Mouse (Mus musculus) hindbrain, embryonic 10.5 days (tissue): ENCODE results near the gene Stx18. TPM values are rescaled to one million over a fixed set of nuclear protein-coding genes. Genes with fewer than 3 reads are reported as not detected.

Experiments
- DNase-seq: peaks from one replicate; pipeline ENCODE4 v3.0.0-alpha.2; 2017; ENCODE audit warnings: low spot score
- H3K27ac ChIP-seq: fragments of 300-500 bp; sonication (generic); 2 replicates; pipeline ENCODE4 v1.5.1; 2016; ENCODE audit warnings: mild to moderate bottlenecking, moderate library complexity
- H3K27me3 ChIP-seq: fragments of 300-500 bp; sonication (generic); 2 replicates; pipeline ENCODE4 v1.6.1; 2016; ENCODE audit warnings: mild to moderate bottlenecking; ENCODE audit not compliant: poor library complexity, insufficient read depth, severe bottlenecking
- H3K36me3 ChIP-seq: fragments of 300-500 bp; sonication (generic); 2 replicates; pipeline ENCODE4 v1.6.1; 2016; ENCODE audit warnings: mild to moderate bottlenecking, moderate library complexity
- H3K4me1 ChIP-seq: fragments of 300-500 bp; sonication (generic); replicated peaks from 2 replicates; pipeline ENCODE4 v1.6.1; 2016; ENCODE audit warnings: mild to moderate bottlenecking
- H3K4me3 ChIP-seq: fragments of 300-500 bp; sonication (generic); 2 replicates; pipeline ENCODE4 v1.5.1; 2016; ENCODE audit warnings: mild to moderate bottlenecking, moderate library complexity
- H3K9me3 ChIP-seq: fragments of 300-500 bp; sonication (generic); 2 replicates; pipeline ENCODE4 v1.6.1; 2016; ENCODE audit warnings: mild to moderate bottlenecking, moderate library complexity
- WGBS: fragments of 180-500 bp; shearing (Covaris S2); methylation state at CpG from one replicate; pipeline ENCODE4 v1.1.7; 2016; 5-methylcytosine and 5-hydroxymethylcytosine counted together
- polyA plus RNA-seq: library from polyadenylated mRNA; unstranded; fragments of >200 nt; fragmentation: Nextera tagmentation; extraction: Ambion mirVana; gene quantifications from 2 replicates; pipeline ENCODE4 v1.2.1, GENCODE M21; 2016

Gene Stx18
- polyA plus RNA-seq, 1 experiment from 2014 or later: 52.0 TPM

DNA sequence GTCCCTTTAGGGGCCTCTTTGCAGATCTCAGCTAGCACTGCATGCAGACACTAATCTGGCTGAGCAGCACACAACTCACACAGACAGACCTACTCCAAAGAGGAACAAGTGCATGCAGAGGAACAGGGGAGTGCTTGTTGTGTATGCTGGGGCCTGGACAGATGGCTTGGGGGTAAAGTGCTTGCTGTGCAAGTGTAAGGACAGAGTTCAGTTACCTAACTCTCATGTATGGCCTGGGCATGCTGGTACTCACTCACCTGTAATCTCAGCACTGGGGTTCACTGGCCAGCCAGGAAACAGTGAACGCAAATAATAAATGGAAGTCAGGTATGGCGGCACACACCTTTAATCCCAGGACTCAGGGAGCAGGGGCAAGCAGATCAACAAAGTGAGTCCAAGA is 76.0 kb downstream of the Stx18 start:
- Histone ChIP-seq H3K9me3 (no peaks in the 10 kb centered on the region), H3K36me3 (peaks cover 61% of the 10 kb centered on the region), H3K27ac (no peak overlapping the region), H3K27me3 (no peaks in the 10 kb centered on the region), H3K4me3 (no peak overlapping the region), H3K4me1 (no peaks in the 10 kb centered on the region)
- WGBS: 96% methylated on average over 2 of the region's 2 CpGs
- DNase-seq: no peak

GRCm38 (mm10) chr5:38117056-38117455 is 78.5 kb downstream of the Stx18 start:
- Histone ChIP-seq H3K4me3 (no peak overlapping the region), H3K36me3 (peaks cover 60% of the 10 kb centered on the region), H3K27me3 (no peaks in the 10 kb centered on the region), H3K9me3 (no peaks in the 10 kb centered on the region), H3K27ac (no peak overlapping the region), H3K4me1 (no peaks in the 10 kb centered on the region)
- no peak for DNase-seq
- WGBS: 67% methylated on average over 1 of the region's 1 CpGs

DNA sequence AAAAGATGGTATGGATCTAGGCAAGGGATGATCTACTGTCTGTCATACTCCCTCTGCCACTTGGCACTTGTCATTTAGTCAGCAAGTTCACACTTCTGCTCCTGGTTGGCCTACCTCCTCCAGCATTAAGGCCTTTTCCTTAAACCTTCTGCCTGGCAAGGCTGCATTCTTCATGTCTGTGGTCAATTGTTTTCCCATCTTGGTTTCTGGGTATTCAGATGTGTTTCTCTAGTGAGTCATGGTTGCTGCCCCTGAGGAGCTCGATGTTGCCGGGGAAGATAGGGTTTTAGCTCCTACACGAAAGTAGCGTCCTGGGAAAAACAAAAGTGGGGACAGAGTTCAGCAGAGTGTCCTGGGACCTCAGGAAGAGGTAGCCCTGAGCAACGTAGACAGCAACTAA is 80.7 kb downstream of the Stx18 start:
- 92% methylated on average over 5 of the region's 5 CpGs for WGBS
- Histone ChIP-seq H3K27ac (no peak overlapping the region), H3K9me3 (no peaks in the 10 kb centered on the region), H3K4me1 (no peaks in the 10 kb centered on the region), H3K36me3 (peaks cover 63% of the 10 kb centered on the region), H3K27me3 (no peaks in the 10 kb centered on the region), H3K4me3 (no peak overlapping the region)
- no peak for DNase-seq

DNA sequence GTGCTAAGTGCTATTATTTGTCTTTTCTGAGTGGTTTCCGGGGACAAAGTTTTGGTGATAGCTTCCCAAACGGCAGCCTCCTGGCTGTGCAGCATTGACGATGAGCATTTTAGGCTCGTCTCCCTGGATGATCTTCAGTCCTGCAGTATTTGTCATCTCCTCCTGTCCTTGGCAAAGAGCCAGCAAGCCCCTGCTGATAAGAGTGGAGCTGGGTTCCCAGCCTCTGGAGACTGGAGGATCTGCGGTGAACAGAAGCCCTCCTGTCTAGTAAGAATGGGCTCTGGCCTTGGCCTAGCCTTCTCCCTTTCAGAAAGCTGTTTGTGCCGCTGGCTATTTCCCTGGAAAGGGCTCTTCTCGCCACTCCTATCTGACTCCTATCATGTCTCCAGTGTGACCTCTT is 83.2 kb downstream of the Stx18 start:
- 91% methylated on average over 7 of the region's 7 CpGs for WGBS

GRCm38 (mm10) chr5:38126519-38127306 is 88.2 kb downstream of the Stx18 start:
- Histone ChIP-seq H3K27me3 (no peaks in the 10 kb centered on the region), H3K4me1 (no peaks in the 10 kb centered on the region), H3K36me3 (peaks cover 53% of the 10 kb centered on the region), H3K4me3 (no peak overlapping the region), H3K27ac (no peak overlapping the region), H3K9me3 (0 out of 2 replicates have a peak, but pooled peaks cover 4% of the 10 kb centered on the region)
- DNase-seq: no peak
- 86% methylated on average over 13 of the region's 13 CpGs for WGBS

More for the DNA sequence above, 83.2 kb downstream of the Stx18 start:
- no peak for DNase-seq
- H3K4me1 ChIP-seq: no peaks in the 10 kb centered on the region
- H3K27ac ChIP-seq: no peak overlapping the region
- H3K9me3 ChIP-seq: no peaks in the 10 kb centered on the region
- no peak overlapping the region for H3K4me3 ChIP-seq
- H3K27me3 ChIP-seq: no peaks in the 10 kb centered on the region
- H3K36me3 ChIP-seq: peaks cover 56% of the 10 kb centered on the region

GRCm38 (mm10) chr5:38129339-38129738 is 90.8 kb downstream of the Stx18 start:
- Histone ChIP-seq H3K27ac (no peak overlapping the region), H3K4me1 (no peaks in the 10 kb centered on the region), H3K36me3 (peaks cover 39% of the 10 kb centered on the region), H3K9me3 (0 out of 2 replicates have a peak, but pooled peaks cover 4% of the 10 kb centered on the region), H3K27me3 (no peaks in the 10 kb centered on the region), H3K4me3 (no peak overlapping the region)
- DNase-seq: no peak
- WGBS: 94% methylated on average over 2 of the region's 2 CpGs

GRCm38 (mm10) chr5:38136247-38136646 is 97.7 kb downstream of the Stx18 start:
- WGBS: 95% methylated on average over 9 of the region's 9 CpGs
- H3K27ac ChIP-seq: no peak overlapping the region
- H3K36me3 ChIP-seq: peaks cover 67% of the 10 kb centered on the region
- no peaks in the 10 kb centered on the region for H3K4me1 ChIP-seq
- peaks cover 3% of the 10 kb centered on the region; the same call in 1 of the 2 replicates for H3K9me3 ChIP-seq
- H3K4me3 ChIP-seq: no peak overlapping the region
- DNase-seq: no peak
- H3K27me3 ChIP-seq: no peaks in the 10 kb centered on the region

- Histone ChIP-seq H3K4me1 (no peaks in the 10 kb centered on the region), H3K9me3 (peaks cover 3% of the 10 kb centered on the region; the same call in 1 of the 2 replicates), H3K4me3 (no peak overlapping the region), H3K27ac (no peak overlapping the region), H3K27me3 (no peaks in the 10 kb centered on the region), H3K36me3 (peaks cover 77% of the 10 kb centered on the region)
- no peak for DNase-seq
- WGBS: 92% methylated on average over 9 of the region's 9 CpGs
These were observed 98.6 kb downstream of the Stx18 start for GRCm38 (mm10) chr5:38137163-38137562.

GRCm38 (mm10) chr5:38140893-38141292 is 102.4 kb downstream of the Stx18 start:
- H3K36me3 ChIP-seq: peaks cover 98% of the 10 kb centered on the region

DNA sequence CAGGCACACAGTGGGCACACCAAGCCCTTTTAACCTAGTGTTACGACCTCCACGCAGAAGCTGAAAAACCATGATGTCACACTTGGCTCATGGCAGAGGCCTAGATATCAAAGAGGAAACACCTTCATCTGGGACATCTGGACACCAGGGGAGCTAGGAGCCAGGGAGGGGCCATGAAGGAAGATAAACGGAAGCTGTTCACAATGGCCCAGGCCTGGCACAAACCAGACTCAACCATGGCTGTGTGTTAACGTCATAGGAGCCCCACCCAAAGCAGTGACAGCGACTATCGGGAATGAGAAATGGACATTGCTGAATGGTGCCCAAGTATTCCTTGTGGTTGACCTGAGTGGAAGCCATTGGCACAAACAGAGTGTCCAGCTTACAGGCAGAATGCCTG is 108.0 kb downstream of the Stx18 start:
- peaks cover 4% of the 10 kb centered on the region for H3K4me1 ChIP-seq
- DNase-seq: no peak
- no peak overlapping the region for H3K4me3 ChIP-seq
- no peaks in the 10 kb centered on the region for H3K9me3 ChIP-seq
- H3K27ac ChIP-seq: no peak overlapping the region
- H3K27me3 ChIP-seq: no peaks in the 10 kb centered on the region
- WGBS: 92% methylated on average over 6 of the region's 6 CpGs
- H3K36me3 ChIP-seq: peaks cover 99% of the 10 kb centered on the region

More at GRCm38 (mm10) chr5:38140893-38141292, 102.4 kb downstream of the Stx18 start:
- WGBS: 92% methylated on average over 6 of the region's 6 CpGs
- Histone ChIP-seq H3K27ac (no peak overlapping the region), H3K4me1 (no peaks in the 10 kb centered on the region), H3K4me3 (no peak overlapping the region), H3K27me3 (no peaks in the 10 kb centered on the region), H3K9me3 (no peaks in the 10 kb centered on the region)
- DNase-seq: no peak

GRCm38 (mm10) chr5:38151264-38151663 is 112.7 kb downstream of the Stx18 start:
- Histone ChIP-seq H3K9me3 (peaks cover 9% of the 10 kb centered on the region), H3K36me3 (peaks cover 100% of the 10 kb centered on the region), H3K27me3 (no peaks in the 10 kb centered on the region), H3K4me3 (no peak overlapping the region), H3K27ac (no peak overlapping the region), H3K4me1 (peaks cover 31% of the 10 kb centered on the region)
- WGBS: 70% methylated on average over 3 of the region's 3 CpGs
- DNase-seq: no peak

- H3K4me1 ChIP-seq: peaks cover 38% of the 10 kb centered on the region
- DNase-seq: no peak
These were observed 113.9 kb downstream of the Stx18 start for GRCm38 (mm10) chr5:38152201-38153108.

GRCm38 (mm10) chr5:38153636-38154035 is 115.1 kb downstream of the Stx18 start:
- peaks cover 50% of the 10 kb centered on the region for H3K4me1 ChIP-seq
- no peak for DNase-seq
- peaks cover 7% of the 10 kb centered on the region; the same call in 1 of the 2 replicates for H3K27me3 ChIP-seq
- 94% methylated on average over 5 of the region's 5 CpGs for WGBS
- no peak overlapping the region for H3K27ac ChIP-seq
- H3K9me3 ChIP-seq: peaks cover 9% of the 10 kb centered on the region
- no peak overlapping the region for H3K4me3 ChIP-seq
- peaks cover 92% of the 10 kb centered on the region for H3K36me3 ChIP-seq

More at GRCm38 (mm10) chr5:38152201-38153108, 113.9 kb downstream of the Stx18 start:
- no peak overlapping the region for H3K27ac ChIP-seq
- H3K36me3 ChIP-seq: peaks cover 100% of the 10 kb centered on the region
- no peak overlapping the region for H3K4me3 ChIP-seq
- WGBS: 90% methylated on average over 10 of the region's 10 CpGs
- H3K9me3 ChIP-seq: peaks cover 9% of the 10 kb centered on the region
- peaks cover 4% of the 10 kb centered on the region; the same call in 1 of the 2 replicates for H3K27me3 ChIP-seq
